Mouse (Mus musculus) forebrain, postnatal 0 days (tissue): Measurements from ENCODE around the gene Cmya5. TPM values are rescaled to one million over a fixed set of nuclear protein-coding genes. Genes with fewer than 3 reads are reported as not detected.

Experiments
- ATAC-seq: fragments of 200-750 bp; cut with Nextera tagmentation; 2 replicates; pipeline ENCODE4 v1.8.0; 2017; ENCODE audit warnings: mild to moderate bottlenecking, moderate library complexity
- DNase-seq: peaks from one replicate; pipeline ENCODE4 v3.0.0-alpha.2; 2015
- H3K27ac ChIP-seq: fragments of 300-500 bp; sonication (generic); 2 replicates; pipeline ENCODE4 v1.5.1; 2014; ENCODE audit warnings: low read depth, mild to moderate bottlenecking, antibody characterized with exemption, low read length, moderate library complexity, mixed read lengths
- H3K27me3 ChIP-seq: fragments of 300-500 bp; sonication (generic); 2 replicates; pipeline ENCODE4 v1.6.1; 2014; ENCODE audit warnings: mild to moderate bottlenecking, low read length, mixed read lengths; ENCODE audit not compliant: insufficient read depth
- H3K36me3 ChIP-seq: fragments of 300-500 bp; sonication (generic); 2 replicates; pipeline ENCODE4 v1.6.1; 2014; ENCODE audit warnings: mild to moderate bottlenecking, moderate library complexity; ENCODE audit not compliant: insufficient read depth
- H3K4me1 ChIP-seq: fragments of 300-500 bp; sonication (generic); 2 replicates; pipeline ENCODE4 v1.6.1; 2014; ENCODE audit warnings: antibody characterized with exemption; ENCODE audit not compliant: insufficient read depth
- H3K4me2 ChIP-seq: fragments of 300-500 bp; sonication (generic); 2 replicates; pipeline ENCODE4 v1.6.1; 2014; ENCODE audit warnings: low read depth, mild to moderate bottlenecking, moderate library complexity
- H3K4me3 ChIP-seq: fragments of 300-500 bp; sonication (generic); 2 replicates; pipeline ENCODE4 v1.5.1; 2014; ENCODE audit warnings: low read depth, low read length, mixed read lengths
- H3K9ac ChIP-seq: fragments of 300-500 bp; sonication (generic); 2 replicates; pipeline ENCODE4 v1.6.1; 2014; ENCODE audit warnings: mild to moderate bottlenecking
- H3K9me3 ChIP-seq: fragments of 300-500 bp; sonication (generic); 2 replicates; pipeline ENCODE4 v1.6.1; 2016; ENCODE audit warnings: low read length
- CTCF ChIP-seq: sonication (generic); IDR thresholded peaks from 2 replicates; pipeline ENCODE4 v1.5.1; 2016; ENCODE audit warnings: antibody characterized with exemption, control low read depth, low read depth
- WGBS: fragments of 180-500 bp; shearing (Covaris S2); extraction: QIAGEN DNeasy Blood & Tissue Kit; methylation state at CpG from one replicate; pipeline ENCODE4 v1.1.7; 2014; 5-methylcytosine and 5-hydroxymethylcytosine counted together
- polyA plus RNA-seq: library from polyadenylated mRNA; unstranded; fragments of >200 nt; fragmentation: Nextera tagmentation; extraction: Ambion mirVana; gene quantifications from 2 replicates; pipeline ENCODE4 v1.2.1, GENCODE M21; 2015
- total RNA-seq: library from RNA; depleted of rRNA; stranded (reverse); fragments of >200 nt; gene quantifications from 2 replicates; pipeline ENCODE4 v1.2.3, GENCODE M21; 2014

Cmya5 gene
- total and polyA plus RNA-seq, 2 experiments from 2014 or later, result 0.15 to 0.52 TPM

DNA sequence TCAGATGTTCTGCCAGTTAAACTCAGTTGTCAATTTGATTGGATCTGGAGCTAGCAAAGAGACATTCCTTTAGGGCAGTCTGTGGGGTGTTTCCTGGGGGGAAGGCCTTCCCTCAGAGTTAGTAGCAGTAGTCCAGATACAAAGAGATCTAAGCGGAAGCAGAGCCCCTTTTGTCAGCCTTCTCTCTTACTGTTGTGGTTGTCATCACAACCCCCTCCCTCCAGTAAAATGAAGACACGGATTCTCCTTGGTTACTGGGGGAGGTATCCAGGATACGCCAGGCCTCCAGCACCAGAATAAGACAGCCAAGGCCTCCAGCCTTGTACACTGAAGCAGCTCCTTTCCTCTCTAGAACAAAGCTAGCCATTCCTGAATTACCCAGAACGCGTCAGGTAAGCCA, 15.6 kb downstream of the Cmya5 start:
- no peak for TF ChIP-seq CTCF
- ATAC-seq (peak; percentile 53; the same call in 1 of the 2 replicates), DNase-seq (no peak)
- no peak overlapping the region for H3K4me3 ChIP-seq
- no peak overlapping the region for H3K4me2 ChIP-seq
- no peak overlapping the region for H3K9ac ChIP-seq
- 62% methylated on average over 5 of the region's 5 CpGs for WGBS
- H3K27me3 ChIP-seq, result no peaks in the 10 kb centered on the region
- no peaks in the 10 kb centered on the region for H3K36me3 ChIP-seq
- H3K27ac ChIP-seq, result no peak overlapping the region
- no peaks in the 10 kb centered on the region for H3K4me1 ChIP-seq
- H3K9me3 ChIP-seq, result no peaks in the 10 kb centered on the region

DNA sequence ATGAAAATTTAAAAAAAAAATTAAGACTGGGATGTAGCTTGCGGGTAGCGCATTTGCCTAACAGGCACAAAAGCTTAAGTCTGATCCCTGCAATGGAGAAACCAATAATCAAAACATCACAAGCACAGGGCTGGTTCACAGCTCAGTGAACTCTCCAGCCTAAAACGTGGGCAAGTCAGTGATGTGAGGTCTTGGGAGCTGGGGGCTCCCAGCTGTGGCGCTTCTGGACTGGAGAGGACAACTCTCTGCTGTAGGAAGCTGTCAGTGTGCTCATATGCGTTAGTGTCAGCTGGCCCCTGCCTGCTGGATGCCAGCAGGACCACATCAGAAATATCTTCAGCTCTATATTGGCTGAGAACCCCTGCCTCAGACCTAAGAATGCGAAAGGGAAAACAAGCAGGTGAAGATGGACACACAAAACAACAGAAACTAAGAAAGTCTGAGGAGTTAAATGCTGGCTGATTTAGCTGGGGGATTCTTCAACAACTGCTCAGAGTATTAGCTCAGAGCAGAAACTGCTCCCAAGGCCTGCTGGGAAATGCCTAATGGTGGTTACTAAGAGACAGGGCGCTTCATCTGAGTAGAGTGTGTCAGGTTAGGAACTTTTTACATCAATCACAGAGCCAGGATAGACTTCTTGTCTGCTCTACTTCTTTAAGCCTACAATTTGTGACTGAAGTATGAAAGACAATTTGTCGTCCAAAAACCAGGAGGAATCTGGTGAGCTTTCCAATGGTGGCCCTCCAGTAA, 16.2 kb downstream of the Cmya5 start:
- WGBS, result 75% methylated on average over 8 of the region's 8 CpGs
- Histone ChIP-seq H3K4me3 (no peak overlapping the region), H3K9me3 (no peaks in the 10 kb centered on the region), H3K27me3 (no peaks in the 10 kb centered on the region), H3K9ac (no peak overlapping the region), H3K4me2 (no peak overlapping the region), H3K4me1 (no peaks in the 10 kb centered on the region), H3K27ac (0 out of 2 replicates have a peak overlapping the region, but pooled peaks have one; percentile 2), H3K36me3 (no peaks in the 10 kb centered on the region)
- peak; percentile 85 for ATAC-seq
- no peak for TF ChIP-seq CTCF
- no peak for DNase-seq

DNA sequence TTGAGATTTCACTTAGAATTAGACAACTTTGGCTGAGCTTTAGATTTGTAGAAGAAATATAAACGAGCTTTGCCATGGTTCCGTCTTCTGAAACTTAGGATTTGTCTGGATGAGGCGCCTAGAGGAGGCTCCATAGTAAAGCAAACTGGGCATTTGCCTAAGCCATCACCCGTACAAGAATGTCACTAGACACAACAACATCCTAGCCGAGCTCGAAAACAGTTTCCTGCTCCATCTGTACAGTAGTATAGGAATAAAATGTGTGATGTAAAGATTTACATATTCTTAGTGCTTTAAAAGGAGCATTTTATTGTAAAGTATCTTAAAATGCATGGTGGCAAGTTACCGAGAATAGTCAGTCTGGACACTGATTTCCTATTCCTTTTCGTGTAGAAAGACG, 22.2 kb downstream of the Cmya5 start:
- Histone ChIP-seq H3K9ac (no peak overlapping the region), H3K4me3 (no peak overlapping the region), H3K27me3 (no peaks in the 10 kb centered on the region), H3K4me1 (no peaks in the 10 kb centered on the region), H3K36me3 (no peaks in the 10 kb centered on the region), H3K9me3 (no peaks in the 10 kb centered on the region), H3K4me2 (no peak overlapping the region), H3K27ac (no peak overlapping the region)
- 81% methylated on average over 9 of the region's 9 CpGs for WGBS
- DNase-seq (no peak), ATAC-seq (peak; percentile 56)
- no peak for TF ChIP-seq CTCF

DNA sequence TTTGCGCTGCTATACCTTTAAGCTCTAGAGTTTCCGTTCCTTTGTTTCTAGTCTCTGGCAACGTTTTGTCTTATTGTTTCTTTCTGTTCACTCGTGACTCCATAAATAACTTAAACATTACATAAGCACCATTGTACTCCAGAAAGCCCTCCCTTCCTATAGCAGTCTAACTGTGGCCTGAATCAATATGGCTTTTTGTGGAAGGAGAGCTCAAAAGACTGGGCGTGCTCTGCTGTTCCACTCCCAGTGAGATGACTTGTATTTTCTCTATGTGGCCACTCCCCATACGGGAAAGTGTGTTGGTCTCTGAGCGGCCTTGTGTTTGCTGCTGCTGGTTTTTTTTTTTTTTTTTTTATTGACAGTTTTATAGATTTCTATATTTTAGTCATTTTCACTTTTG, 27.3 kb downstream of the Cmya5 start:
- WGBS, result 67% methylated on average over 7 of the region's 7 CpGs

DNA sequence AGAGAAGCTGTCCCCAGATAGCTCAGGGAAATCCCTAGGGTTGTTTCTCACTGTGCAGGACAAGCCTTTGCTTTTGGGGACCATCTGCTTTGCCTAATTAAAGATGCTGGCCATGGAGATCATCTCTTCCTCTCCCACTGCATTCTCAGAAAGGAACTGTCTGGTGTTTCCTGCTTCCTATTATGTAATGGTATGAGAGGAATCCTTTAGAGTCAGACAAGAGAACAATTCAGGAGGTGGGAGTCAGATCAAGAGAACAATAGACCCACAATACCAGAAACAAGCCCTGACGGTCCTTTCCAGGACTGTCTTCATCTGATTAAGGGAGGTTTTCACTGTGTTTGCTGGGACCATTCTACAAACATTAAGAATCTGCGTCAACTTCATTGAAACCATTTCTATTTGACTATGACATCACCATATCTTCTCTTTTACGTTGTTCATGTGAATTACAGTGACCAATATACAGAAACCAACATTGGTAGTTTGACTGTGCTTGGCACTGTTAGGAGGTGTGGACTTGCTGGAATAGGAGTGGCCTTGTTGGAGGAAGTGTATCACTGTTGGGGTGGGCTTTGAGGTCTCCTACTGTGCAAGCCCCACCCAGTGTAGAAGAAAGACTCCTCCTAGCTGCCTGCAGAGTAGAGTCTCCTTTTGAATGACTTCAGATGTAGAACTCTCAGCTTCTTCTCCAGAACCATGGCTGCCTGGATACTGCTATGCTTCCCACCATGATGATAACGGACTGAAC, 42.0 kb downstream of the Cmya5 start:
- WGBS, result 63% methylated on average over 4 of the region's 4 CpGs
- no peak for DNase-seq

More for the DNA sequence above, 27.3 kb downstream of the Cmya5 start:
- no peak for TF ChIP-seq CTCF
- H3K4me2 ChIP-seq, result no peak overlapping the region
- no peak overlapping the region for H3K27ac ChIP-seq
- DNase-seq, result no peak
- H3K9ac ChIP-seq, result no peak overlapping the region
- ATAC-seq, result no peak
- H3K27me3 ChIP-seq, result no peaks in the 10 kb centered on the region
- no peaks in the 10 kb centered on the region for H3K4me1 ChIP-seq
- H3K9me3 ChIP-seq, result no peaks in the 10 kb centered on the region
- no peak overlapping the region for H3K4me3 ChIP-seq
- no peaks in the 10 kb centered on the region for H3K36me3 ChIP-seq

DNA sequence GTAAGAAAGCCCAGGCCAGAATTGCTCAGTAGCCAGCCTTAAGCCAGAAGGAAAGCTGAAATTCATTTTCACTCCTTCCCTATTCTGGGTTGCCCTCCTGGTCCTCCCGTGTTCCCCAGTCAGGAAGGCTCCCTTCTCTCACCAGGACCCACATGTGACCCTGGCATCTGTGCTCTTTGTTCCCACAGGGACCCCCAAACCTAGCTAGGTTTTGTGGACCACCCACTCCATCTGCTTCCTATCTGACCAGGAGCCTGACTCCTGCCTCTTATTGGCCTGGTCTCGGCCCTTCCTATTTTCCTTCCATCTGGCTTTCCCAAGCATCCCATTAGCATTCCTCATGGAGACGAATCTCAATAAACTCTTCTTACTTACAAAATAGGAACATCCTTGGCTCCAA, 45.9 kb downstream of the Cmya5 start:
- 79% methylated on average over 3 of the region's 3 CpGs for WGBS

More for the DNA sequence above, 42.0 kb downstream of the Cmya5 start:
- ATAC-seq, result no peak
- H3K27me3 ChIP-seq, result no peaks in the 10 kb centered on the region
- no peak for TF ChIP-seq CTCF
- no peak overlapping the region for H3K27ac ChIP-seq
- H3K4me2 ChIP-seq, result no peak overlapping the region
- H3K36me3 ChIP-seq, result no peaks in the 10 kb centered on the region
- no peaks in the 10 kb centered on the region for H3K4me1 ChIP-seq
- H3K9me3 ChIP-seq, result no peaks in the 10 kb centered on the region
- no peak overlapping the region for H3K4me3 ChIP-seq
- H3K9ac ChIP-seq, result no peak overlapping the region

DNA sequence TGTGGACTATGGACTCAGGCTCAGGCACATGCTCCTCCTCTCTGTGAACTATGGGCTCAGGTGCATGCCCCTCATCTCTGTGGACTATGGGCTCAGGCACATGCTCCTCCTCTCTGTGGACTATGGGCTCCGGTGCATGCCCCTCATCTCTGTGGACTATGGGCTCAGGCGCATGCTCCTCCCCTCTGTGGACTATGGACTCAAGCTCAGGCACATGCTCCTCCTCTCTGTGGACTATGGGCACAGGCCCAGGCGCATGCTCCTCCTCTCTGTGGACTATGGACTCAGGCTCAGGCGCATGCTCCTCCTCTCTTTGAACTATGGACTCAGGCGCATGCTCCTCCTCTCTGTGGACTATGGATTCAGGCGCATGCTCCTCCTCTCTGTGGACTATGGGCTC, 47.9 kb downstream of the Cmya5 start:
- H3K4me1 ChIP-seq, result no peaks in the 10 kb centered on the region
- H3K4me2 ChIP-seq, result no peak overlapping the region
- H3K9ac ChIP-seq, result no peak overlapping the region
- WGBS, result 94% methylated on average over 6 of the region's 6 CpGs
- no peak for TF ChIP-seq CTCF
- ATAC-seq, result no peak
- no peaks in the 10 kb centered on the region for H3K9me3 ChIP-seq
- DNase-seq, result no peak
- no peaks in the 10 kb centered on the region for H3K36me3 ChIP-seq
- no peak overlapping the region for H3K4me3 ChIP-seq
- H3K27ac ChIP-seq, result no peak overlapping the region
- no peaks in the 10 kb centered on the region for H3K27me3 ChIP-seq

More for the DNA sequence above, 45.9 kb downstream of the Cmya5 start:
- Histone ChIP-seq H3K27me3 (no peaks in the 10 kb centered on the region), H3K27ac (no peak overlapping the region), H3K9ac (no peak overlapping the region), H3K9me3 (no peaks in the 10 kb centered on the region), H3K4me3 (no peak overlapping the region), H3K4me2 (no peak overlapping the region), H3K4me1 (no peaks in the 10 kb centered on the region), H3K36me3 (no peaks in the 10 kb centered on the region)
- ATAC-seq, result no peak
- DNase-seq, result no peak
- no peak for TF ChIP-seq CTCF
